ENCODE assay signal across 33 mouse cellular contexts in the genomic region with DNA sequence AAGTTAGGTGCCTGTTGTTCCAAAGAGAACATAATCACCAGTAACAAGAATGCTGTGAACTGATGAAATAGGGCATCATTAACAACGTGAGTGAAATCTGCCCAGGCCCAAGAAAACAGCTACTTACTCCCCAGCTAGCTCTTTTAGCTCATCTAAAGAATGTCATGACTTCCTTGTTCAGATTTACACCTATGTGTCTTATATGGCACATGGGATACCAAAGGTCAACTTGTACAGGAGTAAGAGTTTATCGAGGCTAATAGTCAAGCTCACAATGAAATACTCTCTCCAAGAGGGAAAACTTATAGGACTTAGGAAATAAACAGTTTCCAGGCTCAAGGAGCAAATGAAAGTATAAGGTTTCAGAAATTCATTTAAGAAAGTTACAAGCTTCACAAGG.
"Had no signal": no experiment of that assay in that cellular context is flagged by ENCODE, and none has a peak within 500 bp of the region (broad histone marks: within the 10 kb centered on the region; RNA-seq: fewer than 3 reads in every experiment).

No protein-coding gene starts in this region.

- DNase-seq: heart, adult 18-20 months; heart, adult 2 months; heart, postnatal 10 days; heart, postnatal 14 days; heart, postnatal 36 days; heart, postnatal 4 days; kidney, adult 11 months; kidney, adult 18-20 months; kidney, adult 2 months; kidney, adult 8-10 months; kidney, adult 9 months; kidney, postnatal 10 days; kidney, postnatal 14 days; kidney, postnatal 25 days; kidney, postnatal 36 days; kidney, postnatal 4 days; layer of hippocampus, adult 9-11 months; layer of hippocampus, postnatal 36 days had no signal

- H3K36me3 ChIP-seq: heart, embryonic 10.5 days; heart, embryonic 12.5 days; heart, embryonic 13.5 days; heart, embryonic 15.5 days; hindbrain, embryonic 10.5 days; hindbrain, embryonic 12.5 days; hindbrain, embryonic 13.5 days; hindbrain, embryonic 15.5 days; kidney, embryonic 15.5 days had no signal

- H3K27ac ChIP-seq: heart, adult 2 months; heart, embryonic 10.5 days; heart, embryonic 13.5 days; heart, embryonic 15.5 days; hindbrain, embryonic 10.5 days; hindbrain, embryonic 12.5 days; hindbrain, embryonic 13.5 days; hindbrain, embryonic 15.5 days; kidney, embryonic 15.5 days; kidney, postnatal 0 days; layer of hippocampus, adult 2 months; left cerebral cortex, adult 2 months had no signal

- H3K4me2 ChIP-seq: heart, embryonic 11.5 days; heart, embryonic 12.5 days; heart, embryonic 13.5 days; heart, embryonic 15.5 days; hindbrain, embryonic 12.5 days; hindbrain, embryonic 13.5 days; hindbrain, embryonic 15.5 days; kidney, embryonic 15.5 days had no signal

- H3K4me1 ChIP-seq: heart, embryonic 10.5 days; heart, embryonic 12.5 days; heart, embryonic 13.5 days; heart, embryonic 15.5 days; hindbrain, embryonic 10.5 days; hindbrain, embryonic 12.5 days; hindbrain, embryonic 13.5 days; hindbrain, embryonic 15.5 days; kidney, embryonic 15.5 days had no signal

- H3K9ac ChIP-seq: heart, embryonic 12.5 days; heart, embryonic 13.5 days; heart, embryonic 15.5 days; hindbrain, embryonic 12.5 days; hindbrain, embryonic 13.5 days; hindbrain, embryonic 15.5 days; kidney, embryonic 15.5 days had no signal

- H3K4me3 ChIP-seq: heart, adult 2 months; heart, embryonic 10.5 days; heart, embryonic 12.5 days; heart, embryonic 13.5 days; heart, embryonic 15.5 days; hindbrain, embryonic 10.5 days; hindbrain, embryonic 12.5 days; hindbrain, embryonic 13.5 days; hindbrain, embryonic 15.5 days; kidney, embryonic 15.5 days; layer of hippocampus, adult 2 months; left cerebral cortex, adult 2 months had no signal

- H3K9me3 ChIP-seq: heart, embryonic 10.5 days; heart, embryonic 12.5 days; heart, embryonic 13.5 days; heart, embryonic 15.5 days; hindbrain, embryonic 10.5 days; hindbrain, embryonic 12.5 days; hindbrain, embryonic 13.5 days; hindbrain, embryonic 15.5 days; kidney, embryonic 15.5 days had no signal

- H3K27me3 ChIP-seq: heart, embryonic 12.5 days; heart, embryonic 13.5 days; heart, embryonic 15.5 days; hindbrain, embryonic 12.5 days; hindbrain, embryonic 13.5 days; hindbrain, embryonic 15.5 days; kidney, embryonic 15.5 days had no signal

- ATAC-seq: hindbrain, embryonic 16.5 days; inflammation-experienced regulatory T-cells, adult 6 months had no signal
